Mouse (Mus musculus) heart, adult 10 weeks (tissue): ENCODE results near the gene Mup17. TPM values are rescaled to one million over a fixed set of nuclear protein-coding genes. Genes with fewer than 3 reads are reported as not detected.

Source experiments
- polyA plus RNA-seq: library from polyadenylated mRNA; stranded (reverse); fragments of 350-450 nt; fragmentation: Illumina TruSeq; extraction: RNeasy Lipid Tissue Mini Kit (QIAGEN cat#74804); gene quantifications from one replicate; pipeline ENCODE4 v1.2.3, GENCODE M21; 2014; ENCODE audit warnings: low read depth, low replicate concordance

Mup17 gene
- polyA plus RNA-seq = not detected

GRCm38 (mm10) chr4:61595771-61596170 lies at the start of gene Mup17:
Gene Mup17 (minus strand): TSS chr4:61595871.

Other genes starting within 250 kb of the Mup17 start
- gene Mup15, start 156.1 kb downstream of the Mup17 start, polyA plus RNA-seq = 0.76 TPM
- gene Mup16, start 76.3 kb downstream of the Mup17 start, polyA plus RNA-seq = not detected
- not detected for gene Mup18, start 78.3 kb upstream of the Mup17 start, polyA plus RNA-seq
- gene Mup19, start 186.4 kb upstream of the Mup17 start, polyA plus RNA-seq = 2.8 TPM
- gene Mup5, start 239.4 kb upstream of the Mup17 start, polyA plus RNA-seq = not detected